ENCODE assay signal across 18 mouse cellular contexts in genomic region chr5:39049141-39049540, GRCm38 (mm10).
DNase-seq lines count a peak whose midpoint lies in the region; ATAC-seq lines count a peak whose summit lies in the region.
"Had no signal": no experiment of that assay in that cellular context is flagged by ENCODE, and none has a peak within 500 bp of the region (broad histone marks: within the 10 kb centered on the region; RNA-seq: fewer than 3 reads in every experiment).

No protein-coding gene starts in this region.

- DNase-seq in frontal cortex, adult 2 months (ENCODE audit: extremely low spot score in 1 of 2, low spot score in 1 of 2) = no peak
- peak; percentile 32 for DNase-seq in brain, adult 2 months (ENCODE audit: low read depth, low spot score)
- no peak for DNase-seq in yolk sac, embryonic 10.5 days (ENCODE audit: low spot score)
- DNase-seq: adrenal gland, adult 2 months; adrenal gland, adult 8-10 months; adrenal gland, postnatal 10 days; adrenal gland, postnatal 14 days; adrenal gland, postnatal 25 days; adrenal gland, postnatal 36 days; B cell, adult 2 months; cerebellum, adult 11 months; cerebellum, adult 11-12 months; cerebellum, adult 18-20 months; cerebellum, adult 2 months had no signal

- ATAC-seq in frontal cortex, adult (ENCODE audit: low TSS enrichment) = peak; percentile 54
- ATAC-seq: activated CD4-positive, CD25-positive, alpha-beta regulatory T cell, adult 4 months; CD4-positive, CD25-positive, alpha-beta regulatory T cell, adult 4 months; Patski had no signal
